Comparison of ENCODE assay signal across 28 mouse cellular contexts in the genomic region with DNA sequence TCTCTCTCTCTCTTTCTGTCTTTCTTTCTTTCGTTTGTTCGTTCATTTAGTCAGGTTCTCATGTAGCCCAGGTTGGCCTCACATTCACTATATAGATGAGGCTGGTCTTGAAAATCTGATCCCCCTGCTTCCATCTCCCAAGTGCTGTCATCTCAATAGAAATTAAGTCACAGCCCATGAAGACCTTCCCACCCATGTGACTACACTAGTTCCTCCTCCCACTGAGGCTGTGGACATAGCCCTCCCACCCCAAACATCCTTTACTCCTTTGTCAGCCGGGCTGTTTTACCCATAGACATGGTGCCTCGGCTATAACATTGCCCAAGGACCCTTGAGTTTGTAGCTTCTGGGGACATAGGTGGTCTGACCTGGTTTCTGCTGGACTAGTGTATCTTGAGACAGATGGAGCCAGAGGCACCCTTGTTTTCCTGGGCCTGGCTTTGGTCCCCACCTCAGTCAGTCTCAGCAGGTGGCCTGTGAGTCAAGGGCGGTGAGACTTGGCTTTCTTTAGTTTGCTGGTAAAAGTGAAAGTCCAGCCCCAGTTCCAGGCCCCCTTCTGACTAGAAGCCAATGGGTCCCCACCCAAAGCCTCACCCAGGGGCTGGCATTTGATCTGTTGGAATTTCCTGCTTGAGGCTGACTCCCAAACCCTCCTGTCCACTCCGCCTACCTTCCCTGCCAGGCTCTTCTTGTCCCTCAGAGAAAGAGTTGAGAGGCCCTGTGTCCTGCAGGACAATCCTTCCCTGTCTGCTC. TPM values are rescaled to one million over a fixed set of nuclear protein-coding genes. Genes with fewer than 3 reads are reported as not detected.
DNase-seq lines count a peak whose midpoint lies in the region; ATAC-seq and TF ChIP-seq lines count a peak whose summit lies in the region.
"Had no signal": no experiment of that assay in that cellular context is flagged by ENCODE, and none has a peak within 500 bp of the region (broad histone marks: within the 10 kb centered on the region; RNA-seq: fewer than 3 reads in every experiment).

No protein-coding gene starts in this region.

- no peaks in the 10 kb centered on the region for H3K36me3 ChIP-seq in intestine, postnatal 0 days (ENCODE audit: control insufficient read depth, insufficient read depth)
- no peaks in the 10 kb centered on the region for H3K36me3 ChIP-seq in small intestine, adult 2 months (ENCODE audit: control insufficient read depth, insufficient read depth, low read length)
- H3K36me3 ChIP-seq: embryonic facial prominence, embryonic 12.5 days; forebrain, embryonic 10.5 days; hindbrain, embryonic 12.5 days; limb, embryonic 13.5 days; midbrain, embryonic 10.5 days; midbrain, embryonic 15.5 days had no signal

- 0 out of 2 replicates have a peak, but pooled peaks have one; percentile 11 for TF ChIP-seq POLR2A in small intestine, adult 2 months (IDR thresholded peaks at IDR 0.05; ENCODE audit: low read depth, low read length)

- no peak overlapping the region for H3K4me3 ChIP-seq in intestine, postnatal 0 days (ENCODE audit: low read depth, low read length)
- no peak overlapping the region for H3K4me3 ChIP-seq in small intestine, adult 2 months (ENCODE audit: low read depth, low read length)
- H3K4me3 ChIP-seq: embryonic facial prominence, embryonic 12.5 days; forebrain, embryonic 10.5 days; hindbrain, embryonic 12.5 days; layer of hippocampus, adult 2 months; limb, embryonic 13.5 days; midbrain, embryonic 10.5 days; midbrain, embryonic 15.5 days had no signal

- ATAC-seq in intestine, postnatal 0 days: peak; percentile 36; the same call in 1 of the 2 replicates
- ATAC-seq in megakaryocyte-erythroid progenitor cell, adult 5-6 weeks (replicated peaks; ENCODE audit: low FRiP score, low TSS enrichment, poor library complexity, severe bottlenecking): no peak
- ATAC-seq: hindbrain, postnatal 0 days; midbrain, embryonic 15.5 days had no signal

- TF ChIP-seq CTCF in intestine, postnatal 0 days (IDR thresholded peaks at IDR 0.05; ENCODE audit: low read depth): no peak
- TF ChIP-seq CTCF in small intestine, adult 2 months (IDR thresholded peaks at IDR 0.05; ENCODE audit: extremely low read depth, insufficient read length, insufficient replicate concordance, low read depth, low read length): no peak

- WGBS in intestine, postnatal 0 days: 77% methylated on average over 6 of the region's 6 CpGs
- 61% methylated on average over 6 of the region's 6 CpGs for WGBS in small intestine, adult 2 months

- no peak overlapping the region for H3K4me2 ChIP-seq in intestine, postnatal 0 days (replicated peaks; ENCODE audit: low read depth)
- H3K4me2 ChIP-seq: embryonic facial prominence, embryonic 12.5 days; hindbrain, embryonic 12.5 days; limb, embryonic 13.5 days; liver, embryonic 11.5 days; midbrain, embryonic 15.5 days had no signal

- no peak overlapping the region for H3K27ac ChIP-seq in intestine, postnatal 0 days (ENCODE audit: low read depth, low read length)
- peak overlapping the region; percentile 81 for H3K27ac ChIP-seq in small intestine, adult 2 months (ENCODE audit: insufficient read depth, low read depth, low read length)
- H3K27ac ChIP-seq: embryonic facial prominence, embryonic 12.5 days; forebrain, embryonic 10.5 days; hindbrain, embryonic 12.5 days; hindbrain, postnatal 0 days; layer of hippocampus, adult 2 months; limb, embryonic 13.5 days; midbrain, embryonic 10.5 days; midbrain, embryonic 15.5 days had no signal

- H3K9me3 ChIP-seq in intestine, postnatal 0 days (ENCODE audit: control insufficient read depth): no peaks in the 10 kb centered on the region
- H3K9me3 ChIP-seq: embryonic facial prominence, embryonic 12.5 days; hindbrain, embryonic 12.5 days; midbrain, embryonic 10.5 days; midbrain, embryonic 15.5 days had no signal

- peak; percentile 56 to 66 for DNase-seq in lung, adult 18-20 months
- no peak for DNase-seq in lung, postnatal 10 days
- peak; percentile 9 for DNase-seq in ES-CJ7 (ENCODE audit: low read depth, low spot score)
- DNase-seq in kidney, adult 18-20 months: no peak
- DNase-seq in urinary bladder, postnatal 10 days (ENCODE audit: low spot score): no peak
- DNase-seq: adrenal gland, postnatal 25 days; cerebellum, adult 11-12 months; cerebellum, adult 9-11 months; embryo, embryonic 11 days; gastrocnemius, postnatal 25 days; kidney, adult 2 months; kidney, postnatal 36 days; right cerebral cortex, postnatal 25 days; spleen, adult 18-20 months; thymus, adult 2 months; thymus, postnatal 4 days had no signal

- no peak overlapping the region for H3K9ac ChIP-seq in intestine, postnatal 0 days (ENCODE audit: low read depth, low read length)
- H3K9ac ChIP-seq: embryonic facial prominence, embryonic 12.5 days; hindbrain, embryonic 12.5 days; limb, embryonic 13.5 days; midbrain, embryonic 15.5 days had no signal

- H3K4me1 ChIP-seq in intestine, postnatal 0 days (replicated peaks; ENCODE audit: control insufficient read depth, insufficient read depth, low read length): no peaks in the 10 kb centered on the region
- H3K4me1 ChIP-seq in small intestine, adult 2 months (ENCODE audit: control insufficient read depth, insufficient read depth, insufficient read length, low read length): peaks cover 15% of the 10 kb centered on the region
- H3K4me1 ChIP-seq: embryonic facial prominence, embryonic 12.5 days; hindbrain, embryonic 12.5 days; limb, embryonic 13.5 days; midbrain, embryonic 15.5 days had no signal

- H3K27me3 ChIP-seq in intestine, postnatal 0 days (replicated peaks; ENCODE audit: control insufficient read depth, insufficient read depth, low read length): no peaks in the 10 kb centered on the region
- no peaks in the 10 kb centered on the region for H3K27me3 ChIP-seq in small intestine, adult 2 months (ENCODE audit: control insufficient read depth, insufficient read depth, low read length)
- H3K27me3 ChIP-seq: embryonic facial prominence, embryonic 12.5 days; hindbrain, embryonic 12.5 days; limb, embryonic 13.5 days; midbrain, embryonic 15.5 days had no signal

RNA-seq across cellular contexts. Expression of a gene that starts 42.8 kb away (rescaled TPM):
- polyA plus RNA-seq in intestine, postnatal 0 days (2015; fragmentation: Nextera tagmentation; extraction: Ambion mirVana): 41.5 and 42.9 TPM in 2 replicates
- 15.9 and 42.5 TPM in 2 replicates for polyA plus RNA-seq in small intestine, adult 2 months (2012; rRNA removed)
- 3.8 and 5.3 TPM in 2 replicates for total RNA-seq in megakaryocyte-erythroid progenitor cell, adult 5-6 weeks (2014; fragmentation: Nextera tagmentation)
- 5.9 and 6.7 TPM in 2 replicates for total RNA-seq in megakaryocyte-erythroid progenitor cell, adult 5-6 weeks (2017)

Comparison
In these comparisons a context has a peak if more than half of its experiments do, and no peak if none do; other contexts are left out.
1. DNase-seq: peak in lung, adult 18-20 months (2 of 2) and ES-CJ7 (single experiment); none in lung, postnatal 10 days (single experiment), kidney, adult 18-20 months (single experiment) and urinary bladder, postnatal 10 days (single experiment).